Mouse (Mus musculus) cortical plate, adult 2 months (tissue): ENCODE results near the gene Lyrm9.

Source experiments
- CTCF ChIP-seq: fragments of 200-500 bp; IDR thresholded peaks from 2 replicates; pipeline ENCODE4 v1.5.1; 2011; ENCODE audit warnings: mild to moderate bottlenecking, control low read depth, low read length; ENCODE audit not compliant: insufficient read depth; ENCODE audit errors: extremely low read depth
- POLR2A ChIP-seq: fragments of 200-500 bp; IDR thresholded peaks from 2 replicates; pipeline ENCODE4 v1.6.1; 2011; ENCODE audit warnings: mild to moderate bottlenecking, low read length, control low read depth; ENCODE audit not compliant: insufficient read depth; ENCODE audit errors: extremely low read depth

GRCm38 (mm10) chr11:78864567-78865278 lies 38.3 kb downstream of the Lyrm9 start:
- no peak for TF ChIP-seq CTCF
- no peak for TF ChIP-seq POLR2A
